Mouse (Mus musculus) heart, postnatal 0 days (tissue): ENCODE measurements around the gene Prkar2a. TPM values are rescaled to one million over a fixed set of nuclear protein-coding genes. Genes with fewer than 3 reads are reported as not detected.
"Not testable (repeated sequence)": the region's sequence is repeated elsewhere in the genome, so short reads cannot be mapped to it uniquely, and the experiment has no call there.

Source experiments
- ATAC-seq: fragments of 200-750 bp; cut with Nextera tagmentation; 2 replicates; pipeline ENCODE4 v1.8.0; 2017; ENCODE audit warnings: low read depth, moderate number of reproducible peaks, moderate library complexity; ENCODE audit not compliant: insufficient read depth
- DNase-seq: peaks from one replicate; pipeline ENCODE4 v3.0.0-alpha.2; 2016; ENCODE audit warnings: low spot score
- H3K27ac ChIP-seq: fragments of 300-500 bp; sonication (generic); 2 replicates; pipeline ENCODE4 v1.5.1; 2014; ENCODE audit warnings: low read depth, mild to moderate bottlenecking
- H3K27me3 ChIP-seq: fragments of 300-500 bp; sonication (generic); 2 replicates; pipeline ENCODE4 v1.6.1; 2014; ENCODE audit warnings: low read length, mixed read lengths; ENCODE audit not compliant: control insufficient read depth, insufficient read depth
- H3K36me3 ChIP-seq: fragments of 300-500 bp; sonication (generic); replicated peaks from 2 replicates; pipeline ENCODE4 v1.6.1; 2014; ENCODE audit warnings: low read length, mixed read lengths; ENCODE audit not compliant: control insufficient read depth, insufficient read depth
- H3K4me1 ChIP-seq: fragments of 300-500 bp; sonication (generic); 2 replicates; pipeline ENCODE4 v1.6.1; 2014; ENCODE audit warnings: antibody characterized with exemption; ENCODE audit not compliant: control insufficient read depth, insufficient read depth
- H3K4me2 ChIP-seq: fragments of 300-500 bp; sonication (generic); 2 replicates; pipeline ENCODE4 v1.6.1; 2014; ENCODE audit warnings: low read depth, mild to moderate bottlenecking, low read length, moderate library complexity
- H3K4me3 ChIP-seq: fragments of 300-500 bp; sonication (generic); 2 replicates; pipeline ENCODE4 v1.5.1; 2014; ENCODE audit warnings: low read depth, low read length
- H3K9ac ChIP-seq: fragments of 300-500 bp; sonication (generic); replicated peaks from 2 replicates; pipeline ENCODE4 v1.6.1; 2014; ENCODE audit warnings: low read depth, low read length, mixed read lengths
- H3K9me3 ChIP-seq: fragments of 300-500 bp; sonication (generic); replicated peaks from 2 replicates; pipeline ENCODE4 v1.6.1; 2016; ENCODE audit warnings: low read length; ENCODE audit not compliant: control insufficient read depth
- CTCF ChIP-seq: IDR thresholded peaks from 2 replicates; pipeline ENCODE4 v1.5.1; 2016; ENCODE audit warnings: antibody characterized with exemption, control low read depth, low read depth
- EP300 ChIP-seq: IDR thresholded peaks from 2 replicates; pipeline ENCODE4 v1.6.1; 2016; ENCODE audit warnings: antibody characterized with exemption, low read depth
- WGBS: fragments of 180-500 bp; shearing (Covaris S2); extraction: QIAGEN DNeasy Blood & Tissue Kit; methylation state at CpG from one replicate; pipeline ENCODE4 v1.1.7; 2014; 5-methylcytosine and 5-hydroxymethylcytosine counted together
- polyA plus RNA-seq: library from polyadenylated mRNA; unstranded; fragments of >200 nt; fragmentation: Nextera tagmentation; extraction: Ambion mirVana; gene quantifications from 2 replicates; pipeline ENCODE4 v1.2.1, GENCODE M21; 2015
- total RNA-seq: library from RNA; depleted of rRNA; stranded (reverse); fragments of >200 nt; gene quantifications from 2 replicates; pipeline ENCODE4 v1.2.3, GENCODE M21; 2014; ENCODE audit warnings: low replicate concordance

The Prkar2a gene
- total and polyA plus RNA-seq, 2 experiments from 2014 or later = 20.7 to 48.2 TPM

GRCm38 (mm10) chr9:108654566-108655464 is 34.3 kb upstream of the Prkar2a start:
- Histone ChIP-seq H3K9me3 (no peaks in the 10 kb centered on the region), H3K4me3 (no peak overlapping the region), H3K9ac (no peak overlapping the region), H3K27ac (no peak overlapping the region), H3K4me1 (peaks cover 6% of the 10 kb centered on the region), H3K27me3 (no peaks in the 10 kb centered on the region), H3K4me2 (no peak overlapping the region), H3K36me3 (no peaks in the 10 kb centered on the region)
- WGBS = 75% methylated on average over 10 of the region's 10 CpGs
- no peak for DNase-seq
- TF ChIP-seq CTCF (no peak), EP300 (no peak)
- no peak for ATAC-seq

- not testable (repeated sequence) for H3K27ac ChIP-seq, ATAC-seq, H3K36me3 ChIP-seq, H3K9me3 ChIP-seq, H3K4me1 ChIP-seq, H3K9ac ChIP-seq, H3K4me3 ChIP-seq, H3K4me2 ChIP-seq, DNase-seq, H3K27me3 ChIP-seq
- 63% methylated on average over 6 of the region's 7 CpGs for WGBS
These were observed 33.2 kb upstream of the Prkar2a start for GRCm38 (mm10) chr9:108655865-108656264.

GRCm38 (mm10) chr9:108661677-108662612 is 27.2 kb upstream of the Prkar2a start, which contains the start of gene Slc25a20:
TSS of gene Slc25a20 (plus strand) at chr9:108662088.
- H3K36me3 ChIP-seq = 0 out of 2 replicates have a peak, but pooled peaks cover 5% of the 10 kb centered on the region
- H3K4me2 ChIP-seq = peak within 1 kb of the TSS; percentile 80
- peak within 1 kb of the TSS; percentile 80 for H3K4me3 ChIP-seq
- WGBS = 1% methylated on average over 37 of the region's 37 CpGs
- H3K4me1 ChIP-seq = peaks cover 8% of the 10 kb centered on the region; the same call in 1 of the 2 replicates
- H3K9ac ChIP-seq = peak within 1 kb of the TSS; percentile 64
- no peak for TF ChIP-seq CTCF
- 0 out of 2 replicates have a peak, but pooled peaks have one; percentile 32 for TF ChIP-seq EP300
- ATAC-seq (peak; percentile 96), DNase-seq (peak; percentile 91)
- H3K9me3 ChIP-seq = no peaks in the 10 kb centered on the region
- H3K27ac ChIP-seq = peak within 1 kb of the TSS; percentile 84
- H3K27me3 ChIP-seq = no peaks in the 10 kb centered on the region

GRCm38 (mm10) chr9:108662660-108663059 is 26.5 kb upstream of the Prkar2a start:
- no peak for TF ChIP-seq EP300
- TF ChIP-seq CTCF = no peak
- Histone ChIP-seq H3K27me3 (no peaks in the 10 kb centered on the region), H3K4me2 (peak overlapping the region; percentile 80), H3K4me3 (peak overlapping the region; percentile 80), H3K9ac (peak overlapping the region; percentile 64), H3K9me3 (no peaks in the 10 kb centered on the region), H3K4me1 (peaks cover 8% of the 10 kb centered on the region; the same call in 1 of the 2 replicates), H3K36me3 (0 out of 2 replicates have a peak, but pooled peaks cover 5% of the 10 kb centered on the region), H3K27ac (peak overlapping the region; percentile 84)
- no peak for DNase-seq
- ATAC-seq = no peak
- 21% methylated on average over 6 of the region's 6 CpGs for WGBS

GRCm38 (mm10) chr9:108669875-108670274 is 19.2 kb upstream of the Prkar2a start:
- Histone ChIP-seq H3K4me3 (no peak overlapping the region), H3K9ac (no peak overlapping the region), H3K27me3 (no peaks in the 10 kb centered on the region), H3K27ac (no peak overlapping the region), H3K4me1 (no peaks in the 10 kb centered on the region), H3K36me3 (peaks cover 54% of the 10 kb centered on the region), H3K9me3 (no peaks in the 10 kb centered on the region), H3K4me2 (no peak overlapping the region)
- DNase-seq (peak; percentile 34), ATAC-seq (no peak; the same call in 1 of the 2 replicates)
- TF ChIP-seq CTCF = peak; percentile 47
- TF ChIP-seq EP300 = no peak
- 53% methylated on average over 8 of the region's 8 CpGs for WGBS
